Mouse (Mus musculus): ENCODE measurements around the gene Cend1.

The Cend1 gene

DNA sequence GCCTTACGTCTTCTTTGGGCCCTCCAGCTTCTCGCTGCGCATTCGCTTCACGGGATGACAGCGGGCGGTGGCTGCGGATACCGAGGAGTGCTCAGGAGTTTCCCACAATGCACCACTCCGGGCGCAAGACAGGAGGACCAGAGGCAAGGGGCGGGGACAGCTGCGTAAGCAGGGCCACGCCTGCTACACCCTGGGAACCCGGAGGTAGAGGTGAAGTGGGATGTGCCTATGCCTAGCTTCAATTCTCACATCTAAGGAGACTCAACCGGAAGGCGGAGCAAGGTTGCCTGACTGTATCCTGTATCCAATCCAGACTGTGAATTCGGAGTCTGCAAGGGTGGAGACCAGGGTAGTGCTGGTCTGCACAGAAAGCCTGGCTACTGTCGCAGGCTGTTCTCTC lies at the start of gene Cend1:
Cend1 (minus strand) TSS at position 182 of the 400 bp plus-strand sequence.
- DNase-seq (ENCODE audit: low spot score) = no peak

DNA sequence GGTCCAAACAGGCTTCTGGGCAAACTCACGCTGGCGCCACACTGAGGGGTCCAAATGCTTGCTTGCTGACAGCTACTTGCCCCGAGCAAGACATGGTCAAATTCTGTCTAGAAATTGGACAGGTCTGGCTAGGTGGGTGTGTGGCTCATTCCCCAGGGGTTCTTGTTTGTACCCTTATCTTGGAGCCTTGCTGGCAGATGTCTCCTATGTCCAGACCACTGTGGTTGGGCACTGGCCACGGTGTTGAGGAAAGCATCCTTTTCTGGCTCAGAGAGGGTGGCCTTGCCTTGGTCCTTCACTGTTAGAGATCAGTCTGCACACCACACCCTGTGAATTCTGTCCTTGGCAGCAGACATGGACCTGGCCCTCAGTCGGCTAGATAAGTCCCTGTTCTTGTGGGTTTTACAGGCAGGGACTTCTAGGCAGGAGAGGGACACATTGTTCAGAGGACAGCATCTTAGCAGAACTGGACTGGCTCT lies 49.0 kb upstream of the Cend1 start:
- no peak for DNase-seq (ENCODE audit: low spot score)

DNA sequence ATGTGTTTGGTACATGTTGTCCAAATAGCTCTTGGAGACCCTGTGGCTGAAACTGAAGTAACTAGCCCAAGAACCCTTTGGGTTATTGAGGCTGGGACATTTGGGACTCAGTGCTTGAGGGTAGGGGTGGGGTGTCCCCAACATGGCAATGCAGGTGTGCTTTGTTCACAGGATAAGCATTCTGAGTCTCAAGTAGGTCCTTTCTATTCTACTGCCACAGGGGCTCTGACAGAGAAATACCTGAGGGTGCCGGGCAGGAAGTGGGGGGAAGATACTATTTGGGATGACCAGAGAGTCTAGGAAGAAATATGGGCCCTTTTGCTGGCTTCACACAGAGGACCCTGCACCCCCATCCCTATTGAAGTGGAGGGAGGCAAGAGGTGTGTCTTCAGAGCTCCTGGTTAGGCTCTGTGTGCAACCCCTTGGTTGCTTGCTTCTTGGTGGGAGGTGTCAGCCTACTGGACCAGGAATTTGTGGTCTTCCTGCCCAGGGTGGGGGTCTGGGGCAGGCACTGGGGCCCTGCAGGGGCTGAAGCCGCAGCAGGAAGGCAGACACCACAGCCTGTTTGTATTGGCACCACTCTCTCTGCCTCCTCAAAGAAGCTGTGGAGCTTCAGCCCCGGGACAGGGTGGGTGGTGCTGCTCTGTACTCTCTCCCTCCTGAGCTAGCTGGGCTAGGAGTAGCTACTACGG lies 48.4 kb upstream of the Cend1 start:
- DNase-seq (ENCODE audit: low spot score) = no peak

GRCm38 (mm10) chr7:141476981-141477370 lies 47.7 kb upstream of the Cend1 start:
- no peak for DNase-seq (ENCODE audit: low spot score)

GRCm38 (mm10) chr7:141476226-141476980 lies 47.1 kb upstream of the Cend1 start:
- no peak for DNase-seq (ENCODE audit: low spot score)

- DNase-seq (ENCODE audit: low spot score) = no peak
Observed at GRCm38 (mm10) chr7:141475805-141476158, 46.5 kb upstream of the Cend1 start.

DNA sequence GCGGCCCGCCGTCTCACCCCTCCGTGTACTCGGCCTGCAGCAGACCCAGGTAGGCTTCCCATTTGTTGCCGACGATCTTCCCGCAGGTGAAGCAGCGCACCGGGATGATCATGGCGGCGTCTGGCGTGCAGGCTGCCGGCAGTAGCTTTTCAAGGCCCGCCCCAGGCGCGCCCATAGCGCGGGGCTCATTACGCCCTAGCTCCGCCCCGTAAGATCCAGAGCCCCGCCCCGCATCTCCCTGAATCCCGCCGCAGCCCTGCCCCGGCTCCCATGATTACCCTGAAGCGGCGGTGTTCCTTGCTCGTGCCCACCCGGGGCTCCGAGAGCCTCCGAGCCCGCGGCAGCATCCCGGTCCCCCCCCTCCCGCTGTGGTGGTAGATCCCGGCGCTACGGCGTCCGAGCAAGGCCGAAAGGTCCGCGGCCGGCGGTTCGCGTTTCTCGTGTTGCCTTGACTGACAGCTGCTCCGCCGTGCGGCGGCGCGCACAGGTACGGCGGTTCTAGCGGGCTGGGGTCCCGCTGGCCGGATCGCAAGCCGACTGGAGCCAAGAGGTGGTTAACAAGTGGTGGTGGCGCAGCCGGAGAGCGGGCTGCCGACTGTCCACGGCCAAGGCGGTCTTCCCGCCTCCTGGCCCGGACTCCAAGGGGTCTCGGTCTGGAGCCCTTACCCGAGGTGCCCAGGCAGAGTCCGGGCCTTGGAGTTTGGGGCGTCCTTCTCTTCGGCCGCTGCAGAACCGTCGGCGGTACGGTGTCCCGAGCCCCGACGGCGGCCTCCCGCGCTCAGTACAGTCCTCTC lies 45.9 kb upstream of the Cend1 start, which contains the start of the genes Polr2l and Tspan4:
Polr2l (minus strand) TSS at position 122 of the 794 bp plus-strand sequence.
Tspan4 (plus strand) TSS at position 230 of the 794 bp plus-strand sequence.
- peak; percentile 85 for DNase-seq (ENCODE audit: low spot score)

GRCm38 (mm10) chr7:141474160-141474559 lies 44.9 kb upstream of the Cend1 start:
- no peak for DNase-seq (ENCODE audit: low spot score)

GRCm38 (mm10) chr7:141472763-141473162 lies 43.5 kb upstream of the Cend1 start:
- no peak for DNase-seq (ENCODE audit: low spot score)

GRCm38 (mm10) chr7:141472226-141472625 lies 42.9 kb upstream of the Cend1 start:
- DNase-seq (ENCODE audit: low spot score) = no peak

GRCm38 (mm10) chr7:141471236-141471635 lies 41.9 kb upstream of the Cend1 start:
- DNase-seq (ENCODE audit: low spot score) = no peak

DNA sequence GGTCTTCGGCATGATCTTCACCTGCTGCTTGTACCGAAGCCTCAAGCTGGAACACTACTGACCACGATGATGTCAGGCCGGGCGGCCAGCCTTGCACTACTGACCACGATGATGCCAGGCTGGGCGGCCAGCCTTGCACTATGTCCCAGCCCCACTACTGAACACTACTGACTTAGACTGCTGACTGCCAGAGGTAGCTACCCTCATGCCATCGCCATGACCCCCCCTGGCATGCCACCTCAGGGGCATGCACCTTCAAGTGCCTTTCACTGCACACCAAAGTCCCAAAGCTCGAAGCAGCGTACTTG lies 41.3 kb upstream of the Cend1 start:
- DNase-seq (ENCODE audit: low spot score) = no peak

- no peak for DNase-seq (ENCODE audit: low spot score)
Observed at GRCm38 (mm10) chr7:141469901-141470636, 40.8 kb upstream of the Cend1 start.

- no peak for DNase-seq (ENCODE audit: low spot score)
Observed at GRCm38 (mm10) chr7:141469352-141469751, 40.1 kb upstream of the Cend1 start.

DNA sequence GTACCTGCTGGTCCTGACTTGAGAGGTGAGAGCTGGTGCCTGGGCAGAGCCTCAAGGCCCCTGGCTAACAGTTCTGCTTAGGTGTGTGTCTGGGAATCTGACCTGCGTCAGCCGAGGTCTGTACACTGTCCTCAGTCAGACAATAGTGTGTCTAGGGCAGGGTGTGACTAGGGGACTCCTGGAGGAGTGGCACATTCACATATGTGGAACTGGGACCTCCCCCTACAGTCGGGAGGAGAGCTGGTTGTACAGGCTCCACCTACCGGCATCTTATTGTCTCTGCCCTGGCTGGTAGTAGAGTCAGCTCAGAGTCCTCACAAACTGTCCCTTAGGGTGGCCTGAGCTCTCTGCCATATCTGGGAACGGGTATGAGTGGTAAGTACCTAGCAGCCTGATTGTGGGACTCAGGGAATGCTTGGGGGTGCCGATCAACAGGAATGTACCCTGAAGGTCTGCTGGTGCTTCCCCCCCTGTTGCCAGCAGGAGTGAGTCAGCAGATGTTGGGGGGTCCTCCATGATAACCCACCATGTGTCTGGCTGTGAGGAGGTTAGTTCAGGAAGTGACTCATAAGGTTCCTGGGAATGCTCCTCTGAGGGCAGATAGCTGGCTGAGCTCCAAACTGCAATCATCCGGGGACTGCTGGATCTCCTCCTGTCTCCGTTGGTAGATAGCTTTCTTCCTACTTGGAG lies 39.4 kb upstream of the Cend1 start:
- DNase-seq (ENCODE audit: low spot score) = peak; percentile 72

DNA sequence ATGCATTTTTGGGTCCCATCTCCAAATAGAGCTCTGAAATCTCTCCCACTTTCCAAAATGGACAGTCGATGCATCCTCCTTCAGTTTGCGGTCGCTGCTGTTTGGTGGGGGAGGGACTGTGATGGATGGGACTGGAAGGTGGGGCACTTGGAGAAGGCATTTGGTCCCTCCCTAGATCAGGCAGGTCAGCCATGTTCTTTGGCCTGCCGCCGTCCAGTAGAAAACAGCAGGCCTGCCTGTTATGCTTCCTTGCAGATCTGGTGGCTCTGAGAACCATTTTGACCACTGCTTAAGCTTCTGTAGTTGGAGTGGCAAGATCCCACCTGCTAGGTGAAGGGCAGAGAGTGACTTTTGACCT lies 38.9 kb upstream of the Cend1 start:
- no peak for DNase-seq (ENCODE audit: low spot score)

- DNase-seq (ENCODE audit: low spot score) = peak; percentile 81
Observed at GRCm38 (mm10) chr7:141467230-141468030, 38.1 kb upstream of the Cend1 start, which contains the start of gene Cd151. Cd151 (plus strand) TSS chr7:141467392.

- no peak for DNase-seq (ENCODE audit: low spot score)
Observed at GRCm38 (mm10) chr7:141466607-141467148, 37.4 kb upstream of the Cend1 start.

- DNase-seq (ENCODE audit: low spot score) = no peak
Observed at GRCm38 (mm10) chr7:141466045-141466394, 36.7 kb upstream of the Cend1 start.

GRCm38 (mm10) chr7:141465388-141466044 lies 36.2 kb upstream of the Cend1 start:
- DNase-seq (ENCODE audit: low spot score) = no peak

Measured in c-Kit-positive CD71-positive TER-119-positive erythroid progenitor cells, embryonic 14.5 days (primary cell).